Mouse (Mus musculus) CH12.LX (cell line): ENCODE results near the gene Creb3l2. TPM values are rescaled to one million over a fixed set of nuclear protein-coding genes. Genes with fewer than 3 reads are reported as not detected.

Experiments
- DNase-seq: peaks from one replicate; pipeline ENCODE4 v3.0.0-alpha.2; 2013; ENCODE audit errors: extremely low read depth
- H3K27ac ChIP-seq: 2 replicates; pipeline ENCODE4 v1.5.1; 2012; ENCODE audit warnings: low read depth, mild to moderate bottlenecking, control low read depth, moderate library complexity; ENCODE audit not compliant: insufficient read depth
- H3K27me3 ChIP-seq: replicated peaks from 2 replicates; pipeline ENCODE3; 2012; ENCODE audit warnings: inconsistent platforms
- H3K36me3 ChIP-seq, 2 experiments: replicated peaks in 1 of 2; 2 replicates each; pipeline versions ENCODE3 to v1.6.1; 2012; ENCODE audit warnings: inconsistent platforms in 1 of 2, low read length in 1 of 2, mild to moderate bottlenecking in 1 of 2, mixed read lengths in 1 of 2, moderate library complexity in 1 of 2; ENCODE audit not compliant: control insufficient read depth in 1 of 2, insufficient read depth in 1 of 2
- H3K4me1 ChIP-seq, 2 experiments: 2 replicates each; pipeline ENCODE4 v1.6.1; 2012; ENCODE audit warnings: inconsistent platforms in 1 of 2, moderate library complexity in 1 of 2; ENCODE audit not compliant: insufficient read depth in 2 of 2, control insufficient read depth in 1 of 2
- H3K4me2 ChIP-seq: 2 replicates; pipeline ENCODE4 v1.6.1; 2012; ENCODE audit warnings: low read depth, mild to moderate bottlenecking, control low read depth; ENCODE audit not compliant: poor library complexity, insufficient read depth, severe bottlenecking
- H3K4me3 ChIP-seq, 3 experiments: fragments of 150-350 bp in 1 of 3; sonication (generic) in 1 of 3; replicated peaks in 1 of 3; 2 replicates each; pipeline versions ENCODE3 to v1.5.1; 2011 to 2012; ENCODE audit warnings: low read depth in 2 of 3, low read length in 2 of 3, mild to moderate bottlenecking in 2 of 3, moderate library complexity in 2 of 3, control low read depth in 1 of 3, improper control_type of control experiment in 1 of 3, inconsistent platforms in 1 of 3, mixed read lengths in 1 of 3; ENCODE audit not compliant: poor library complexity in 1 of 3
- H3K79me2 ChIP-seq: replicated peaks from 2 replicates; pipeline ENCODE4 v1.6.1; 2012; ENCODE audit warnings: mild to moderate bottlenecking, moderate library complexity; ENCODE audit not compliant: control insufficient read depth, poor library complexity, insufficient read depth, severe bottlenecking; ENCODE audit errors: extremely low read depth
- H3K9ac ChIP-seq: 2 replicates; pipeline ENCODE4 v1.6.1; 2012; ENCODE audit warnings: low read depth, mild to moderate bottlenecking, control low read depth, moderate library complexity; ENCODE audit not compliant: insufficient read depth
- H3K9me3 ChIP-seq: replicated peaks from 2 replicates; pipeline ENCODE3; 2012; ENCODE audit warnings: low read length, inconsistent platforms, mixed read lengths
- CHD2 ChIP-seq: IDR thresholded peaks from 2 replicates; pipeline ENCODE4 v1.6.1; 2011; ENCODE audit warnings: low read length, improper control_type of control experiment
- CTCF ChIP-seq, 2 experiments: IDR thresholded peaks in 1 of 2; conservative IDR thresholded peaks in 1 of 2; 2 replicates each; pipeline ENCODE4 v1.5.1; 2011 to 2012; ENCODE audit warnings: low read depth in 2 of 2, low read length in 2 of 2, improper control_type of control experiment in 1 of 2, inconsistent platforms in 1 of 2, mild to moderate bottlenecking in 1 of 2, moderate library complexity in 1 of 2
- ELF1 ChIP-seq: IDR thresholded peaks from 2 replicates; pipeline ENCODE4 v1.6.1; 2014; ENCODE audit warnings: low read depth, mild to moderate bottlenecking, inconsistent platforms, low read length, improper control_type of control experiment
- IRF4 ChIP-seq: IDR thresholded peaks from 2 replicates; pipeline ENCODE4 v1.6.1; 2014; ENCODE audit warnings: low read depth, mild to moderate bottlenecking, inconsistent platforms, low read length, improper control_type of control experiment
- JUND ChIP-seq: conservative IDR thresholded peaks from 2 replicates; pipeline ENCODE4 v1.6.1; 2011; ENCODE audit warnings: low read depth, low read length, improper control_type of control experiment
- KAT2A ChIP-seq: IDR thresholded peaks from 2 replicates; pipeline ENCODE4 v1.6.1; 2012; ENCODE audit warnings: low read length, improper control_type of control experiment, inconsistent platforms; ENCODE audit not compliant: insufficient replicate concordance
- MAX ChIP-seq: IDR thresholded peaks from 2 replicates; pipeline ENCODE4 v1.6.1; 2011; ENCODE audit warnings: low read length, improper control_type of control experiment
- MEF2A ChIP-seq: IDR thresholded peaks from 2 replicates; pipeline ENCODE4 v1.6.1; 2014; ENCODE audit warnings: low read depth, mild to moderate bottlenecking, inconsistent platforms, low read length, improper control_type of control experiment, borderline replicate concordance
- MXI1 ChIP-seq: IDR thresholded peaks from 2 replicates; pipeline ENCODE4 v1.6.1; 2011; ENCODE audit warnings: mild to moderate bottlenecking, low read depth, low read length, improper control_type of control experiment
- MYC ChIP-seq: IDR thresholded peaks from 2 replicates; pipeline ENCODE4 v1.6.1; 2011; ENCODE audit warnings: low read depth, mild to moderate bottlenecking, improper control_type of control experiment, low read length
- NELFE ChIP-seq: IDR thresholded peaks from 2 replicates; pipeline ENCODE4 v1.6.1; 2011; ENCODE audit warnings: low read depth, low read length, improper control_type of control experiment
- NRF1 ChIP-seq: IDR thresholded peaks from 2 replicates; pipeline ENCODE4 v1.6.1; 2014; ENCODE audit warnings: low read depth, mild to moderate bottlenecking, inconsistent platforms, low read length, improper control_type of control experiment, moderate library complexity
- POLR2A ChIP-seq: IDR thresholded peaks from 2 replicates; pipeline ENCODE4 v1.6.1; 2011; ENCODE audit warnings: low read depth, mild to moderate bottlenecking, improper control_type of control experiment, low read length
- RAD21 ChIP-seq: IDR thresholded peaks from 2 replicates; pipeline ENCODE4 v1.6.1; 2011; ENCODE audit warnings: low read depth, mild to moderate bottlenecking, low read length, improper control_type of control experiment, moderate library complexity
- SMC3 ChIP-seq: IDR thresholded peaks from 2 replicates; pipeline ENCODE4 v1.6.1; 2011; ENCODE audit warnings: low read depth, low read length, improper control_type of control experiment
- TBP ChIP-seq: conservative IDR thresholded peaks from 2 replicates; pipeline ENCODE4 v1.6.1; 2011; ENCODE audit warnings: low read depth, low read length, improper control_type of control experiment
- TCF12 ChIP-seq: IDR thresholded peaks from 2 replicates; pipeline ENCODE4 v1.6.1; 2014; ENCODE audit warnings: low read depth, mild to moderate bottlenecking, inconsistent platforms, low read length, improper control_type of control experiment
- USF1 ChIP-seq: IDR thresholded peaks from 2 replicates; pipeline ENCODE4 v1.6.1; 2014; ENCODE audit warnings: low read depth, mild to moderate bottlenecking, inconsistent platforms, low read length, improper control_type of control experiment
- USF2 ChIP-seq: conservative IDR thresholded peaks from 2 replicates; pipeline ENCODE4 v1.6.1; 2011; ENCODE audit warnings: low read depth, low read length, improper control_type of control experiment
- ZNF384 ChIP-seq: IDR thresholded peaks from 2 replicates; pipeline ENCODE4 v1.6.1; 2012; ENCODE audit warnings: low read depth, low read length, improper control_type of control experiment, inconsistent platforms
- dilution Hi-C: fragments of 300-500 bp; cut with MboI; formaldehyde crosslinking; loops from 2 replicates; pipeline ENCODE4 v1.14.3; 2020; ENCODE audit warnings: low sequenced_read_pairs; ENCODE audit not compliant: extremely low pct_unique_long_range_greater_than_20kb, extremely low pct_ligation_motif_present
- in situ Hi-C: fragments of 300-500 bp; cut with MboI; formaldehyde crosslinking; loops from 3 replicates; pipeline ENCODE4 v1.14.3; 2019; ENCODE audit warnings: low sequenced_read_pairs, low pct_ligation_motif_present, low pct_unique_long_range_greater_than_20kb, mixed read lengths
- polyA plus RNA-seq: library from polyadenylated mRNA; unstranded; fragments of >175 nt; gene quantifications from 2 replicates; pipeline ENCODE4 v1.2.1, GENCODE M21; 2012; ENCODE audit warnings: low read depth; ENCODE audit not compliant: insufficient read length
- total RNA-seq, 2 experiments: library from RNA; depleted of rRNA; stranded (reverse); fragments of 300-350 nt in 1 of 2; fragments of >200 nt in 1 of 2; gene quantifications; 2 replicates each; pipeline ENCODE4 v1.2.3; 2012 to 2014

Creb3l2 gene
- total and polyA plus RNA-seq, 3 experiments = 1.5 to 8.5 (median 7.0) TPM

GRCm38 (mm10) chr6:37404325-37404724 is 37.6 kb downstream of the Creb3l2 start:
- dilution Hi-C loops (no loop called here), in situ Hi-C loops (no loop called here)
- Histone ChIP-seq H3K27ac (no peak overlapping the region), H3K79me2 (peaks cover 19% of the 10 kb centered on the region), H3K4me3 (no peak overlapping the region), H3K9ac (no peak overlapping the region), H3K4me2 (no peak overlapping the region), H3K4me1 (peaks cover 15 to 27% of the 10 kb centered on the region in 2 experiments), H3K36me3 (peaks cover 0 to 13% of the 10 kb centered on the region in 2 experiments), H3K9me3 (no peaks in the 10 kb centered on the region), H3K27me3 (no peaks in the 10 kb centered on the region)
- no peak for TF ChIP-seq NELFE
- TF ChIP-seq MXI1 = no peak
- TF ChIP-seq TCF12 = no peak
- TF ChIP-seq CHD2 = no peak
- TF ChIP-seq SMC3 = no peak
- TF ChIP-seq JUND = no peak
- TF ChIP-seq TBP = no peak
- no peak for TF ChIP-seq USF1
- TF ChIP-seq USF2 = no peak
- no peak for TF ChIP-seq IRF4
- no peak for TF ChIP-seq ZNF384
- DNase-seq = no peak

- peaks cover 23 to 32% of the 10 kb centered on the region in 2 experiments for H3K4me1 ChIP-seq
- no peak for DNase-seq
- H3K36me3 ChIP-seq = peaks cover 0 to 19% of the 10 kb centered on the region in 2 experiments
- TF ChIP-seq MAX (no peak), NRF1 (no peak), IRF4 (no peak), CTCF (conservative IDR thresholded peaks at IDR 0.05 in 1 of 2, IDR thresholded peaks at IDR 0.05 in 1 of 2; ENCODE audit: low read depth in 2 of 2, low read length in 2 of 2) (no peak), POLR2A (no peak), RAD21 (no peak)
- TF ChIP-seq, all 38 proteins: peak for 0
- H3K27me3 ChIP-seq = no peaks in the 10 kb centered on the region
- no peaks in the 10 kb centered on the region for H3K9me3 ChIP-seq
- H3K79me2 ChIP-seq = peaks cover 14% of the 10 kb centered on the region; the same call in 1 of the 2 replicates
- no peak overlapping the region for H3K4me3 ChIP-seq
- no peak overlapping the region for H3K9ac ChIP-seq
- in situ Hi-C loops (no loop called here), dilution Hi-C loops (no loop called here)
- H3K27ac ChIP-seq = no peak overlapping the region
- no peak overlapping the region for H3K4me2 ChIP-seq
These were observed 40.0 kb downstream of the Creb3l2 start for GRCm38 (mm10) chr6:37401928-37402327.

GRCm38 (mm10) chr6:37400866-37401525 is 41.0 kb downstream of the Creb3l2 start:
- H3K4me1 ChIP-seq = peaks cover 26 to 36% of the 10 kb centered on the region in 2 experiments
- H3K36me3 ChIP-seq = peaks cover 0 to 23% of the 10 kb centered on the region in 2 experiments
- H3K79me2 ChIP-seq = peaks cover 11% of the 10 kb centered on the region; the same call in 1 of the 2 replicates
- in situ Hi-C loops (no loop called here), dilution Hi-C loops (no loop called here)
- H3K27ac ChIP-seq = no peak overlapping the region
- no peak overlapping the region for H3K4me2 ChIP-seq
- no peak for TF ChIP-seq KAT2A
- no peak for TF ChIP-seq NELFE
- peak; percentile 8; the same call in 1 of the 2 replicates for TF ChIP-seq IRF4
- TF ChIP-seq MEF2A = peak; percentile 52
- TF ChIP-seq MYC = 0 out of 2 replicates have a peak, but pooled peaks have one; percentile 30
- no peak for TF ChIP-seq ELF1
- no peak for TF ChIP-seq MXI1
- no peak overlapping the region for H3K9ac ChIP-seq
- no peaks in the 10 kb centered on the region for H3K9me3 ChIP-seq
- H3K4me3 ChIP-seq = no peak overlapping the region
- H3K27me3 ChIP-seq = no peaks in the 10 kb centered on the region
- no peak for DNase-seq
